Mouse (Mus musculus) cerebellum, postnatal 4 days (tissue): ENCODE measurements around the gene Hist1h3g.
"Not testable (repeated sequence)": the region's sequence is repeated elsewhere in the genome, so short reads cannot be mapped to it uniquely, and the experiment has no call there.

ENCODE experiments used
- DNase-seq, 2 experiments: peaks; one replicate each; pipeline ENCODE4 v3.0.0; 2022; ENCODE audit warnings: low spot score in 2 of 2, mixed read lengths in 1 of 2

Hist1h3g gene

DNA sequence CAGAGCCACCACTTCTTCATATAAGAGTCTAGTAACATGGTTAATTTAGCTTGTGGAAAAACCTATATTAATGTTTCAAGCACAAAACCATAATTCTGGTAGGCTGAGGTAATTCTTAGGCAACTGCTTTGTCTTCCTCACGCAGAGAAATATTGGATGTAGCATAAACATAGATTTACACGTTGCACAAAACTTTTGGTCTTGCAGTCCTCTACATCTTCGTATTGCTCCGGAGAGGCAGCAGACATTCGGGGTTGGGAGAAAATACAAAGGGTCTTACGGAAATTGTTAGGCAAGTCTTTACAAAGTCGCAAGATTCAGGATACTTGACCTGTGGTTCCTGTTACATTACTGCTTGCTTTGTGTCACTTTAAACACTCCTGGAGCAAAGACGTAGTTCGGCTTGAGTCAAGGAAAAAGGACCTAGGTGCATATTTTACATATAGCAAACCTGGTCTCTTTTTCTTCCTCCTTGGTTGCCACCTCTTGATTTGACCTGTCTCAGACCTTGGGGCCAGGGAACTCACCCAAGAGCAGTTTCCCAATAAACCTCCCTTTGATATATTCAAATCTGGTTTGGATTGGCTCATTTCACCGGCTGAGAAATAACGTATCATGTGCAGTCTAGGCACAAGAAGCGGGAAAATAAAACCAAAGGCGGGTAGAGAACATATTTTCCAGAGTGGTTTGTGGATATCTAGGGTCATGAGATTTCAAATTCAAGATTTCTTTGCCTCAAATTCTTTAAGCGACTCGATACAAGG lies 672 bp upstream of the Hist1h3g start:
- no peak for DNase-seq

DNA sequence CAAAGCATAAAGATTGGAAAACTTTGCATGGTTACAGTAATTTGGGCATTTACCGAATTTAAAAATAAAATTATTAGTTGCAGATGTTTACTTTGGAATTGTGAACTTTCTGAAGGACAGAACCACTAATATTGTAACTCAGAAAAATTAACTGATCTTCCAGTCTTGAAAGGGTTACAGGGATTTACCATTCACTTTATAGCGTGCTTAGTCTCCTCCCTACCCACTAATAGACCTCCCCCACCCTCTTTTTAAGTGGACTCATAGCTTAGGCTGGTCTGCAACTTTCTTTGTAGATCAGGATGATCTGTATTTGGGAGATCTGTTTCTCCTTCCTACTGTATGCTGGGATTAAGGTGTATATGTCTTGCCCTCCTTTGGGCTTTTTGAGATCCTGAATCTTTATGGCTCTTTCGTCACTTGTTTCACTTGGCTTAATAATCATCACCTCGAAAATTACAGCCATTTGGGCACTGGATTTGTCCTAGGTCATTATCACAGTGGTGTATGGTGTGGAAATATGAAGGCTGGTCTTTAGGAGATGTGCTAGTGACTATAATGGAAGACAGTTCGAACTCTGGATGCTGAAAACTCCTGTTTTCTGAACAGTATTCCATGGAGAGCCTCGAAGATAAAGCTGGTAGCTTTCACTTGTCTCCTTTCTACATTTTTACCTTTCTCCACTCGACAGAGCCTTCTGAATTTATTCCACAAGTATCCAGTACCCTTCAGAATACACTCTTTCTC lies 1.0 kb downstream of the Hist1h3g start:
- no peak for DNase-seq

GRCm38 (mm10) chr13:23537006-23537710 lies 1.9 kb downstream of the Hist1h3g start:
- DNase-seq = no peak

DNA sequence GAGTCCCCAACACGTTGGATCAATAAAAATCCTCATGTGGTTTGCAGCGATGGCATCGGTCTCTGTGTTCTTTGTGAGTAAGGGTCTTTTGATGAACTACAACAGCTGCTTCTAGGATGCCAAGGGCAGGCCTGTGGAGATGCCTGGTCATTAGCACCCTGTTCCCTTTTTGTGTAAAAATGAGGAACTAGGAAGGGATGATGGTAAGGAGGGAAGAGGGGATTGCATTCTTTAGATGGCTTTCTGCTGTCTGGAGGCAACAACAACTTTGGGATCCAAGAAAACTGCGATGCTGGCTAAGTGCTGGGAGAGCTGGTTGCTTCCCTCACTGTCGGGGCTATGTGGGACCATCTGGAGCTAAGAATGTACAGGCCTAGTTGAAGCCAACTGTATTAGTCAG lies 3.0 kb downstream of the Hist1h3g start:
- no peak for DNase-seq

DNA sequence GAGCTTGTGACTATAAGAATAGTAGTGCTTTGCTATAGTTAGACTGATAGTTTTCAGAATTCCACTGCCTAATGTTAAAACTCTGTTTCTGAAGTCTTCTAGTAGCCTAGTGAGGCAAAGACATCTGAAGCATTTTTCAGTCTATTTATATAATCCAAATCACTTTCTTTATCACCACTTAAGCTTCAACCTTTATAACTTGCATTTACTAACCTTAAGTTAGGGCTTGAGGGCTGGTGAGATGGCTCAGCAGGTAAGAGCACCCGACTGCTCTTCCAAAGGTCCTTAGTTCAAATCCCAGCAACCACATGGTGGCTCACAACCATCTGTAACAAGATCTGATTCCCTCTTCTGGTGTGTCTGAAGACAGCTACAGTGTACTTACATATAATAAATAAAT lies 4.6 kb downstream of the Hist1h3g start:
- not testable (repeated sequence) for DNase-seq

- no peak for DNase-seq
Measured at GRCm38 (mm10) chr13:23541497-23541896, 6.3 kb downstream of the Hist1h3g start.

DNA sequence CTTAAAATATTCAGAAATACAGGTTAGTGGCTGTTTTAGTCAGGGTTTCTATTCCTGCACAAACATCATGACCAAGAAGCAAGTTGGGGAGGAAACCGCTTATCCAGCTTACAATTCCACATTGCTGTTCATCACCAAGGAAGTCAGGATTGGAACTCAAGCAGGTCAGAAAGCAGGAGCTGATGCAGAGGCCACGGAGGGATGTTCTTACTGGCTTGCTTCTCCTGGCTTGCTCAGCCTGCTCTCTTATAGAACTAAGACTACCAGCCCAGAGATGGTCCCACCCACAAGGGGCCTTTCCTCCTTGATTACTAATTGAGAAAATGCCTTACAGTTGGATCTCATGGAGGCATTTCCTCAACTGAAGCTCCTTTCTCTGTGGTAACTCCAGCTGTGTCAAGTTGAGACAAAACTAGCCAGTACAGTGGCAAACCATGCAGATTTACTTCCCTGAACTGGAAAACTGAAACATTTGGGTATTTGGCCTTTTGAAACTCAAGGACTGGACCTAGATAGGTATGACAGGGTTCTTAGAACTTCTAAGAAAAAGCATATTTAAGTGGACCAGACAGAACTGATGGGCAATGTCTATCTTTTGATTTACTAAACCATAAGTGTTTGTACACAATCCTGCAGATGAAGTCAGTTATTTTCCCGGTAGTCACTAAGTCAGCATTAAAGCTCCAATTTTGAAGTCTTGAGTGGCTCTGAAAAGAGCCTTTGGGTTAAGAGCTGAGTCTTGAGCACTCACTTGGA lies 7.2 kb downstream of the Hist1h3g start:
- DNase-seq = not testable (repeated sequence)

DNA sequence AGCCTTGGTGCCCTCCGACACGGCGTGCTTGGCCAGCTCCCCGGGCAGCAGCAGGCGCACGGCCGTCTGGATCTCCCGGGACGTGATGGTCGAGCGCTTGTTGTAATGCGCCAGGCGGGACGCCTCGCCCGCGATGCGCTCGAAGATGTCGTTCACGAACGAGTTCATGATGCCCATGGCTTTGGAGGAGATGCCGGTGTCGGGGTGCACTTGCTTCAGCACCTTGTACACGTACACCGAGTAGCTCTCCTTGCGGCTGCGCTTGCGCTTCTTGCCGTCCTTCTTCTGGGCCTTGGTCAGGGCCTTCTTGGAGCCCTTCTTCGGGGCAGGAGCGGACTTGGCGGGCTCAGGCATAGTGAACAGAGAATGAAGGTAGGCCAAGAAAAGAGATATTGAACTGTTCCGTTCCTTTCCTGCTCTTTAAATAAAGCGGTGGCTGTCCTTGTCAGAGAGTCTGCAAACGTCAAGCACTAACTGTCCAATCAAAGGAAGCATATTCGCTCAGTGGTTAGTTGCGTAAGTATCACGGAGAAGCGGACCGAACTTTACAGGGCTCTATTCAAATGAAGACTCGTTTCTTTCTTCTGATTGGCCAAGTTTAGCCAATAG lies 7.9 kb downstream of the Hist1h3g start, which contains the start of gene Hist1h2bh:
TSS of gene Hist1h2bh (minus strand) at position 394 of the 609 bp plus-strand sequence.
- not testable (repeated sequence) for DNase-seq

GRCm38 (mm10) chr13:23543965-23544786 lies 9.0 kb downstream of the Hist1h3g start, which contains the start of gene Hist1h3f:
Hist1h3f (plus strand) TSS chr13:23544052.
- peak in 1 of 2 experiments; percentile 57 for DNase-seq

DNA sequence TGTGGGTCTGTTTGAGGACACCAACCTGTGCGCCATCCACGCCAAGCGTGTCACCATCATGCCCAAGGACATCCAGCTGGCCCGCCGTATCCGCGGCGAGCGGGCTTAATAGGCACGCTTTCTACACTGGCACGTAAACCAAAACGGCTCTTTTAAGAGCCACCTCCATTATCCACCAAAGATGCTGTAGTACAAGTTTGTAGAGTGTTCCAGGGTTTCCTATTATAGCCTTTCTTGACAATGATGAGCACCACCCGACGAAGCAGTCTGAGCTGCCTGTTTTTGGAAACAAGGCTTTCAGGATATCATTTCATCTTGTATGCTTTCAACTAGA lies 9.5 kb downstream of the Hist1h3g start:
- not testable (repeated sequence) for DNase-seq

DNA sequence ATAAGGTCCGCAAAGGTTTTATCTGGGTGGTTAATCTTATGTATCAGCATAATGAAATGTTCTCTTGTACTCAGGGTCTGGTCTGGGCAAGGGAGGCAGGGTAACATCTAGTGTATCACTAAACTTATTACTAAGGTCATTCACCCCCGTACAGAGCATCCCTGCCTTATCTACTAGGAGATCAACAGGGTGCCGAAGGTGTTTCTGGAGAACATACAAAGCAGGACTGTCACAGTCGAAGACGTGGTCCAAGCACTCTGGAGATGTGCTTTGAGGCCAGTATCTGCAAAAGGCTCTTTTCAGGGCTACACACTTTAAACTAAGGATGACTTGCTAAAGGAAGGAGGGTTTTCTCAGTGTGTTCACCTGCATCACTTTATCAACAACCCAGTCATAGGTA lies 11.5 kb downstream of the Hist1h3g start:
- no peak for DNase-seq

- no peak for DNase-seq
Measured at GRCm38 (mm10) chr13:23550761-23551145, 15.5 kb downstream of the Hist1h3g start.

- peak; percentile 65 to 88 for DNase-seq
Measured at GRCm38 (mm10) chr13:23551146-23551834, 16.1 kb downstream of the Hist1h3g start, which contains the start of gene Hist1h4f. Hist1h4f (minus strand) TSS chr13:23551648.

DNA sequence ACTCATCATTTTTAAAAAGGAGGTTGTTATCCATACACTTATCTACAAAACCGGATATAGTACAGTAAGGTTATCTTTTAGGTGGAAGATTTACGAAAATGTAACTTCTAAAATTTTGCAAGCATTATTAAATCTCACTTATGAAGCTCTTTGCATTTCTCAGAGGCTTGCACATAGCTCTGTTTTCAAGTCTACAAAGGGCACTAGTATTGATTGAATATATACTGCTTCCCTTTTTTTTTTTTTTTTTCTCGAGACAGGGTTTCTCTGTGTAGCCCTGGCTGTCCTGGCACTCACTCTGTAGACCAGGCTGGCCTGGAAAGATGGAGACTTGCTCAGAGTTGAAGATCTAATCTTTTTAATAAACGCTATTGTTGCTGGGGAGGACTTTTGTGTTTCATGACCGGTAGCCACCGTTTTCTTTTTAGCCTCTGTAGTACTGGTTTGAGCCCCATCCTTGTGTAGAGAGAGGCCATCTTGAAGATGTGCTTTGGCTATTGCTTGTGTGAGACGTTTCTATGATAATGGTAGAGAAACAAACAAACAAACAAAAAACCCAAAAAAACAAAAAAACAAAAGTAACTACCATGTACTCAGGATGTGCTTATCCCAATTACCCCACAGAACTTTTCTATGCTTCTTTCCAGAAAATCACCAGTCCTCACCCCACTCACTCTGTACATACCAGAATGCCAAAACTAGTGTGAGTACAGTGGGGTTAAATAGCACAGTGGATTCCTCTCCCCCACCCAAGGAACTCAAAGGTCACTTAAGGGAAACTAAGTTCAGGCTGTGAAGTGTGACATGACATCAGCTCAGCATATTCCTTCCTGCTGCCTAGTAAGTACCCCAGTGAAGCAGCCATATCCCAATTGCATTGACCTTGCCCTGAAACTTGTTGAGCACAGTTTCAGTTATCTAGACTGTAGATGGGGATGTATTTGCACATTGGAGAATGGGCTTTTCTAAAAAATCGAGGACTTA lies 17.0 kb downstream of the Hist1h3g start:
- no peak for DNase-seq

DNA sequence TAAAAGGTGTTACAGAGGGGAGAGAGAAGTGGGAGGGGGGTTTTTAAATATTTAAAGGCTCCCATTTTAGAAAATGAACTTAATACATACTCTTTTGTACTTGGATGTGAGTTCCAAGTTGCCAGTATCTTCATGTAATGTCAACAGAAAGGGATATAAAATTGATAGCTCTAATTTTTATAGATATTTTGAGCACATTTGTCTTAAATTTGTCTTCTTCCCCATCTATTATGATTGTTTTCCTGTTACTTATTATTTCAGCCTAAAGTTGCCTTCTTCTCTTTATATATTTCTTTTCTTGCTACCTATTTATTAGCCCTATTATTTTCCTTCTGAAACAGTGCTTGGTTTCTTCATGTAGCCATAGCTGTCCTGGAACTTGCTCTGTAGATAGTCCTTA lies 17.7 kb downstream of the Hist1h3g start, which contains the start of gene Hist1h1d:
TSS of gene Hist1h1d (plus strand) at position 301 of the 400 bp plus-strand sequence.
- DNase-seq = no peak

DNA sequence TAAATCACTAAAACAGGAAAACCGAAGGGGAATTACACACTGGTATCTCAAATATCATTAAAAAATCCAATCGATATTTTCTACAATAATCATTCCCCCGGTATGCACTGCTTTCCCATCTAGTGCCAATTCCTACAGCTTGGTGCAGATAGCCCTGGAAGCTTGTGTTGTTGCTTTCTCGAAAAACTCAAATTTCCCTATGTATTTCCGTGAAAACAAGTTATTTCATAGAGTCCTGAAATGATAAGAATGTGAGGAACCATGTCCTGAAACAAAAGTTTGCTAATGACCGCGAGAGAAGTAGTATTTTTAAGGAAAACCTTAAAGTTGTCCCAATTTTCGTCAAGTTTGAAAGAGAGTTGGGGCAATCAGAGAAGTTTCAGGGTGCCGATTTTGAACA lies 19.2 kb downstream of the Hist1h3g start:
- DNase-seq = no peak

DNA sequence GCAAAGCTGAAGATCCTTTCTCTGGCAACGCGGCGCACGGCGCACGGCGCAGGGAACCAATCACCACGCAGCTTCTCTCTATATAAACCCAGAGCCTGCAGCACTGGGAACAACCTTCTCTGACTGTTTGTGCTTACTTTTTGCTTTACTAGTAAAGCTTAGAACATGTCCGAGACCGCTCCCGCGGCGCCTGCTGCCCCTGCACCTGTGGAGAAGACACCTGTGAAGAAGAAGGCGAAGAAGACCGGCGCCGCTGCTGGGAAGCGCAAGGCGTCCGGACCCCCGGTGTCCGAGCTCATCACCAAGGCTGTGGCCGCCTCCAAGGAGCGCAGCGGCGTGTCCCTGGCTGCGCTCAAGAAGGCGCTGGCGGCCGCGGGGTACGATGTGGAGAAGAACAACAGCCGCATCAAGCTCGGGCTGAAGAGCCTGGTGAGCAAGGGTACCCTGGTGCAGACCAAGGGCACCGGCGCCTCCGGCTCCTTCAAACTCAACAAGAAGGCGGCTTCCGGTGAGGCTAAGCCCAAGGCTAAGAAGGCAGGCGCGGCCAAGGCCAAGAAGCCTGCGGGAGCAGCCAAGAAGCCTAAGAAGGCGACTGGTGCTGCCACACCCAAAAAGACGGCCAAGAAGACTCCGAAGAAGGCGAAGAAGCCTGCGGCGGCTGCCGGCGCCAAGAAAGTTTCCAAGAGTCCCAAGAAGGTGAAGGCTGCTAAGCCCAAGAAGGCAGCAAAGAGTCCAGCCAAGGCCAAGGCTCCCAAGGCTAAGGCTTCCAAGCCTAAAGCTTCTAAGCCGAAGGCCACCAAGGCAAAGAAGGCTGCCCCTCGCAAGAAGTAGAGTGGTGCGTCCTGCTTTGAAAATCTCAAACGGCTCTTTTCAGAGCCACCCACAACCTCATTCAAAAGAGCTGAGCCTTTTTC lies 20.0 kb downstream of the Hist1h3g start:
- peak; percentile 35 to 69 for DNase-seq
